Mouse (Mus musculus) CD4-positive naive resting alpha-beta T cell, adult 76 days (primary cell): ENCODE data around the gene Aars. TPM values are rescaled to one million over a fixed set of nuclear protein-coding genes. Genes with fewer than 3 reads are reported as not detected.

ENCODE experiments used
- total RNA-seq: library from RNA; stranded (reverse); gene quantifications from one replicate; pipeline ENCODE4 v1.2.4, GENCODE M21; 2023

Gene Aars
- 57.6 TPM for total RNA-seq

GRCm38 (mm10) chr8:111032916-111033315 lies at the start of gene Aars:
Aars (plus strand) TSS chr8:111033144.

GRCm38 (mm10) chr8:110997547-110998531 lies 35.1 kb upstream of the Aars start, which contains the start of gene Ddx19a:
Ddx19a (minus strand) TSS chr8:110997800.

GRCm38 (mm10) chr8:111031572-111031971 lies 1.4 kb upstream of the Aars start, which contains the start of gene Ddx19b:
Ddx19b (minus strand) TSS chr8:111031751.

GRCm38 (mm10) chr8:111056158-111056663 lies 23.3 kb downstream of the Aars start, which contains the start of gene Exosc6:
Exosc6 (plus strand) TSS chr8:111056339.

GRCm38 (mm10) chr8:111092326-111092725 lies 59.4 kb downstream of the Aars start, which contains the start of gene Clec18a:
Clec18a (minus strand) TSS chr8:111092426.

GRCm38 (mm10) chr8:111093865-111094718 lies 61.1 kb downstream of the Aars start, which contains the start of gene Pdpr:
Pdpr (plus strand) TSS chr8:111094630.

Other genes with a start within 250 kb of the Aars start
- not detected for gene Il34, start 227.2 kb upstream of the Aars start, total RNA-seq
- gene Cog4, start 186.5 kb upstream of the Aars start, total RNA-seq, result 59.5 TPM
- 184 TPM for gene Sf3b3, start 186.4 kb upstream of the Aars start, total RNA-seq
- gene Fuk, start 130.7 kb upstream of the Aars start, total RNA-seq, result 9.9 TPM
- 9.8 TPM for gene St3gal2, start 113.2 kb upstream of the Aars start, total RNA-seq
- gene Ddx19a, start 35.3 kb upstream of the Aars start, total RNA-seq, result 66.5 TPM
- 20.0 TPM for gene Ddx19b, start 1.4 kb upstream of the Aars start, total RNA-seq
- gene Exosc6, start 23.2 kb downstream of the Aars start, total RNA-seq, result 13.5 TPM
- gene Clec18a, start 59.3 kb downstream of the Aars start, total RNA-seq, result not detected
- 23.3 TPM for gene Pdpr, start 61.5 kb downstream of the Aars start, total RNA-seq
- 63.2 TPM for gene Glg1, start 226.1 kb downstream of the Aars start, total RNA-seq